Mouse (Mus musculus) megakaryocyte, embryonic 14.5 days (primary cell): ENCODE measurements around the gene Ccdc34. TPM values are rescaled to one million over a fixed set of nuclear protein-coding genes. Genes with fewer than 3 reads are reported as not detected.

ENCODE experiments used
- H3K27me3 ChIP-seq: replicated peaks from 2 replicates; pipeline ENCODE3; 2012; ENCODE audit warnings: inconsistent platforms
- H3K36me3 ChIP-seq: replicated peaks from 2 replicates; pipeline ENCODE3; 2012; ENCODE audit warnings: low read length, inconsistent platforms, mixed read lengths
- H3K4me1 ChIP-seq: 2 replicates; pipeline ENCODE4 v1.6.1; 2012; ENCODE audit warnings: inconsistent platforms
- H3K4me3 ChIP-seq: replicated peaks from 2 replicates; pipeline ENCODE3; 2012; ENCODE audit warnings: moderate library complexity, mild to moderate bottlenecking, inconsistent platforms
- H3K9me3 ChIP-seq: 2 replicates; pipeline ENCODE4 v1.6.1; 2012; ENCODE audit warnings: inconsistent platforms
- FLI1 ChIP-seq: IDR thresholded peaks from 2 replicates; pipeline ENCODE4 v1.6.1; 2012; ENCODE audit warnings: low read length, inconsistent platforms, mixed read lengths
- GATA1 ChIP-seq: IDR thresholded peaks from 3 replicates; pipeline ENCODE4 v1.6.1; 2012; ENCODE audit warnings: mixed read lengths, low read length, inconsistent platforms, borderline replicate concordance
- polyA plus RNA-seq: library from polyadenylated mRNA; stranded (reverse); fragments of >175 nt; gene quantifications from 2 replicates; pipeline ENCODE4 v1.2.3, GENCODE M21; 2012; ENCODE audit warnings: low replicate concordance; ENCODE audit not compliant: insufficient read depth

Ccdc34 gene
- polyA plus RNA-seq, 1 experiment = 13.8 TPM

- Histone ChIP-seq H3K27me3 (no peaks in the 10 kb centered on the region), H3K4me3 (no peak overlapping the region), H3K9me3 (no peaks in the 10 kb centered on the region), H3K36me3 (no peaks in the 10 kb centered on the region), H3K4me1 (peaks cover 3% of the 10 kb centered on the region; the same call in 1 of the 2 replicates)
- TF ChIP-seq FLI1 (no peak), GATA1 (no peak)
Measured at GRCm38 (mm10) chr2:109992448-109993073, 25.1 kb upstream of the Ccdc34 start.

- H3K9me3 ChIP-seq = no peaks in the 10 kb centered on the region
- no peak for TF ChIP-seq GATA1
- no peaks in the 10 kb centered on the region for H3K27me3 ChIP-seq
- H3K36me3 ChIP-seq = no peaks in the 10 kb centered on the region
- peaks cover 3% of the 10 kb centered on the region; the same call in 1 of the 2 replicates for H3K4me1 ChIP-seq
- H3K4me3 ChIP-seq = no peak overlapping the region
Measured at GRCm38 (mm10) chr2:109993404-109993803, 24.2 kb upstream of the Ccdc34 start.

- H3K4me1 ChIP-seq = peaks cover 3% of the 10 kb centered on the region; the same call in 1 of the 2 replicates
- no peak overlapping the region for H3K4me3 ChIP-seq
- H3K36me3 ChIP-seq = no peaks in the 10 kb centered on the region
- H3K27me3 ChIP-seq = no peaks in the 10 kb centered on the region
- no peaks in the 10 kb centered on the region for H3K9me3 ChIP-seq
- TF ChIP-seq GATA1 (no peak), FLI1 (no peak)
Measured at GRCm38 (mm10) chr2:109995061-109995460, 22.6 kb upstream of the Ccdc34 start.

- TF ChIP-seq FLI1 = no peak
- Histone ChIP-seq H3K4me1 (peaks cover 3% of the 10 kb centered on the region; the same call in 1 of the 2 replicates), H3K4me3 (no peak overlapping the region), H3K27me3 (no peaks in the 10 kb centered on the region), H3K36me3 (no peaks in the 10 kb centered on the region), H3K9me3 (no peaks in the 10 kb centered on the region)
Measured at GRCm38 (mm10) chr2:109996411-109996810, 21.2 kb upstream of the Ccdc34 start.

- Histone ChIP-seq H3K36me3 (no peaks in the 10 kb centered on the region), H3K27me3 (no peaks in the 10 kb centered on the region), H3K9me3 (no peaks in the 10 kb centered on the region), H3K4me3 (no peak overlapping the region), H3K4me1 (no peaks in the 10 kb centered on the region)
- no peak for TF ChIP-seq GATA1
- TF ChIP-seq FLI1 = no peak
Measured at GRCm38 (mm10) chr2:110004668-110005067, 12.9 kb upstream of the Ccdc34 start.

- H3K27me3 ChIP-seq = no peaks in the 10 kb centered on the region
- H3K4me1 ChIP-seq = no peaks in the 10 kb centered on the region
- H3K9me3 ChIP-seq = no peaks in the 10 kb centered on the region
- H3K4me3 ChIP-seq = no peak overlapping the region
- H3K36me3 ChIP-seq = no peaks in the 10 kb centered on the region
- no peak for TF ChIP-seq GATA1
- TF ChIP-seq FLI1 = no peak
Measured at GRCm38 (mm10) chr2:110005164-110005563, 12.5 kb upstream of the Ccdc34 start.

- no peaks in the 10 kb centered on the region for H3K4me1 ChIP-seq
- no peaks in the 10 kb centered on the region for H3K9me3 ChIP-seq
- no peak overlapping the region for H3K4me3 ChIP-seq
- TF ChIP-seq GATA1 (no peak), FLI1 (no peak)
- no peaks in the 10 kb centered on the region for H3K27me3 ChIP-seq
- no peaks in the 10 kb centered on the region for H3K36me3 ChIP-seq
Measured at GRCm38 (mm10) chr2:110005596-110006239, 11.9 kb upstream of the Ccdc34 start.

- Histone ChIP-seq H3K9me3 (no peaks in the 10 kb centered on the region), H3K4me3 (no peak overlapping the region)
Measured at GRCm38 (mm10) chr2:110007423-110008267, 10.0 kb upstream of the Ccdc34 start.

GRCm38 (mm10) chr2:110009449-110009848, 8.2 kb upstream of the Ccdc34 start:
- H3K4me3 ChIP-seq = no peak overlapping the region
- no peaks in the 10 kb centered on the region for H3K9me3 ChIP-seq
- no peak for TF ChIP-seq GATA1
- no peak for TF ChIP-seq FLI1
- H3K36me3 ChIP-seq = no peaks in the 10 kb centered on the region
- H3K4me1 ChIP-seq = no peaks in the 10 kb centered on the region
- no peaks in the 10 kb centered on the region for H3K27me3 ChIP-seq

More at GRCm38 (mm10) chr2:110007423-110008267, 10.0 kb upstream of the Ccdc34 start:
- no peaks in the 10 kb centered on the region for H3K36me3 ChIP-seq
- H3K4me1 ChIP-seq = no peaks in the 10 kb centered on the region
- H3K27me3 ChIP-seq = no peaks in the 10 kb centered on the region
- TF ChIP-seq GATA1 = no peak
- no peak for TF ChIP-seq FLI1
